Mouse (Mus musculus) left cerebral cortex, postnatal 10 days (tissue): ENCODE data around the gene Trdmt1. TPM values are rescaled to one million over a fixed set of nuclear protein-coding genes. Genes with fewer than 3 reads are reported as not detected.

Experiments used
- total RNA-seq, 2 experiments: library from RNA; stranded (reverse); gene quantifications; 2 replicates each; pipeline ENCODE4 v1.2.3; 2021

Gene Trdmt1
- total RNA-seq, 2 experiments from 2014 or later = 6.5 to 6.6 TPM

Other genes with a start within 250 kb of the Trdmt1 start
- under 1 TPM; 0.43 to 0.45 TPM for gene Cubn, start 52.9 kb downstream of the Trdmt1 start, total RNA-seq
- 10 to 100 TPM; 85.9 to 87.7 TPM for gene Vim, start 29.3 kb upstream of the Trdmt1 start, total RNA-seq
- under 1 TPM; 0.73 to 0.87 TPM for gene St8sia6, start 249.4 kb upstream of the Trdmt1 start, total RNA-seq